Mouse (Mus musculus) heart, adult 2 months (tissue): ENCODE data around the gene Rapgef1. TPM values are rescaled to one million over a fixed set of nuclear protein-coding genes. Genes with fewer than 3 reads are reported as not detected.

Source experiments
- DNase-seq, 2 experiments: peaks; one replicate each; pipeline ENCODE4 v3.0.0; 2021
- H3K27ac ChIP-seq: fragments of 200-600 bp; 2 replicates; pipeline ENCODE4 v1.8.1; 2022
- H3K27me3 ChIP-seq: fragments of 200-500 bp; 2 replicates; pipeline ENCODE4 v1.6.1; 2012; ENCODE audit warnings: mild to moderate bottlenecking, low read length, inconsistent platforms, mixed read lengths; ENCODE audit not compliant: control insufficient read depth, insufficient read depth
- H3K36me3 ChIP-seq: fragments of 200-500 bp; 2 replicates; pipeline ENCODE4 v1.6.1; 2012; ENCODE audit warnings: low read length, inconsistent platforms; ENCODE audit not compliant: control insufficient read depth, insufficient read depth
- H3K4me1 ChIP-seq: fragments of 200-500 bp; 2 replicates; pipeline ENCODE4 v1.6.1; 2011; ENCODE audit warnings: low read length; ENCODE audit not compliant: control insufficient read depth, insufficient read depth
- H3K4me3 ChIP-seq: fragments of 200-600 bp; 2 replicates; pipeline ENCODE4 v1.8.1; 2022
- H3K79me2 ChIP-seq: fragments of 200-500 bp; replicated peaks from 2 replicates; pipeline ENCODE4 v1.6.1; 2012; ENCODE audit warnings: mild to moderate bottlenecking, inconsistent platforms, low read length, moderate library complexity, mixed read lengths; ENCODE audit not compliant: control insufficient read depth, insufficient read depth
- H3K9ac ChIP-seq: fragments of 200-500 bp; 2 replicates; pipeline ENCODE4 v1.6.1; 2012; ENCODE audit warnings: low read depth, mild to moderate bottlenecking, control low read depth, inconsistent platforms, low read length, mixed read lengths
- CTCF ChIP-seq: fragments of 200-600 bp; IDR thresholded peaks from 2 replicates; pipeline ENCODE4 v1.8.1; 2022; ENCODE audit warnings: antibody characterized with exemption, mild to moderate bottlenecking, moderate library complexity
- EP300 ChIP-seq: fragments of 200-500 bp; IDR thresholded peaks from 2 replicates; pipeline ENCODE4 v1.6.1; 2011; ENCODE audit warnings: low read depth, low read length, control low read depth; ENCODE audit not compliant: insufficient read depth
- POLR2A ChIP-seq: fragments of 200-500 bp; IDR thresholded peaks from 2 replicates; pipeline ENCODE4 v1.6.1; 2011; ENCODE audit warnings: mild to moderate bottlenecking, low read depth, low read length, control low read depth; ENCODE audit not compliant: insufficient read depth
- WGBS: fragments of 180-500 bp; shearing (Covaris S2); methylation state at CpG from one replicate; pipeline ENCODE4 v1.1.7; 2018; 5-methylcytosine and 5-hydroxymethylcytosine counted together
- intact Hi-C: fragments of 180-260 bp; cut with DNase I; formaldehyde crosslinking; loops from one replicate; pipeline ENCODE4 v1.15.1; 2025
- polyA plus RNA-seq: library from polyadenylated mRNA; depleted of rRNA; stranded (reverse); fragments of >200 nt; gene quantifications from 2 replicates; pipeline ENCODE4 v1.2.3, GENCODE M21; 2012
- total RNA-seq, 2 experiments: library from RNA; stranded (reverse); gene quantifications; 2 replicates each; pipeline ENCODE4 v1.2.3; 2021

Gene Rapgef1
- total and polyA plus RNA-seq, 3 experiments, result 65.0 to 116 (median 96.7) TPM

- no peak overlapping the region for H3K9ac ChIP-seq
- H3K79me2 ChIP-seq, result no peaks in the 10 kb centered on the region
- no peaks in the 10 kb centered on the region for H3K27me3 ChIP-seq
- H3K36me3 ChIP-seq, result no peaks in the 10 kb centered on the region
- TF ChIP-seq POLR2A (no peak), CTCF (peak; percentile 90), EP300 (peak; percentile 57; the same call in 1 of the 2 replicates)
- no peak overlapping the region for H3K27ac ChIP-seq
- no peaks in the 10 kb centered on the region for H3K4me1 ChIP-seq
- peak; percentile 76 to 85 for DNase-seq
- intact Hi-C loops, result loop anchor here (5.0 kb wide), 3 partner anchors 387 to 552 kb away; no protein-coding TSS in a partner anchor
- no peak overlapping the region for H3K4me3 ChIP-seq
- 2% methylated on average over 3 of the region's 3 CpGs for WGBS
Measured at GRCm38 (mm10) chr2:29603930-29604329, 15.6 kb upstream of the Rapgef1 start.

- no peaks in the 10 kb centered on the region for H3K79me2 ChIP-seq
- no peak for DNase-seq
- WGBS, result 90% methylated on average over 5 of the region's 5 CpGs
- H3K9ac ChIP-seq, result no peak overlapping the region
- no peak for TF ChIP-seq EP300
- no peak for TF ChIP-seq POLR2A
- no peak for TF ChIP-seq CTCF
- no peak overlapping the region for H3K4me3 ChIP-seq
- no peak overlapping the region for H3K27ac ChIP-seq
- H3K27me3 ChIP-seq, result no peaks in the 10 kb centered on the region
- intact Hi-C loops, result no loop called here
- no peaks in the 10 kb centered on the region for H3K36me3 ChIP-seq
- no peaks in the 10 kb centered on the region for H3K4me1 ChIP-seq
Measured at GRCm38 (mm10) chr2:29605591-29605990, 13.9 kb upstream of the Rapgef1 start.

GRCm38 (mm10) chr2:29606460-29606859, 13.1 kb upstream of the Rapgef1 start:
- TF ChIP-seq EP300 (no peak), CTCF (no peak), POLR2A (no peak)
- Histone ChIP-seq H3K27ac (no peak overlapping the region), H3K27me3 (no peaks in the 10 kb centered on the region), H3K36me3 (no peaks in the 10 kb centered on the region), H3K4me3 (no peak overlapping the region), H3K79me2 (no peaks in the 10 kb centered on the region), H3K9ac (no peak overlapping the region), H3K4me1 (no peaks in the 10 kb centered on the region)
- 23% methylated on average over 6 of the region's 6 CpGs for WGBS
- intact Hi-C loops, result no loop called here
- DNase-seq, result no peak

GRCm38 (mm10) chr2:29617341-29617740, 2.2 kb upstream of the Rapgef1 start:
- H3K4me1 ChIP-seq, result peaks cover 9% of the 10 kb centered on the region
- no peak for DNase-seq
- no peaks in the 10 kb centered on the region for H3K36me3 ChIP-seq
- H3K79me2 ChIP-seq, result peaks cover 2% of the 10 kb centered on the region; the same call in 1 of the 2 replicates
- no peaks in the 10 kb centered on the region for H3K27me3 ChIP-seq
- intact Hi-C loops, result loop anchor here (5.0 kb wide), 2 partner anchors 75 to 115 kb away; no protein-coding TSS in a partner anchor
- no peak for TF ChIP-seq EP300
- 94% methylated on average over 1 of the region's 1 CpGs for WGBS
- H3K4me3 ChIP-seq, result no peak overlapping the region
- no peak overlapping the region for H3K27ac ChIP-seq
- no peak overlapping the region for H3K9ac ChIP-seq

- DNase-seq, result no peak
Measured at GRCm38 (mm10) chr2:29618926-29619483, 515 bp upstream of the Rapgef1 start.

GRCm38 (mm10) chr2:29620301-29620827, 844 bp downstream of the Rapgef1 start:
- Histone ChIP-seq H3K9ac (peak overlapping the region; percentile 92), H3K27me3 (no peaks in the 10 kb centered on the region), H3K4me3 (peak overlapping the region; percentile 79), H3K36me3 (no peaks in the 10 kb centered on the region), H3K27ac (peak overlapping the region; percentile 93), H3K79me2 (peaks cover 3% of the 10 kb centered on the region), H3K4me1 (peaks cover 27% of the 10 kb centered on the region)
- DNase-seq, result peak in 1 of 2 experiments; percentile 33
- 4% methylated on average over 15 of the region's 15 CpGs for WGBS
- TF ChIP-seq POLR2A, result no peak
- no peak for TF ChIP-seq CTCF
- TF ChIP-seq EP300, result no peak
- intact Hi-C loops, result loop anchor here (1.0 kb wide), 1 partner anchor 13 kb away; no protein-coding TSS in a partner anchor

More at GRCm38 (mm10) chr2:29618926-29619483, 515 bp upstream of the Rapgef1 start:
- Histone ChIP-seq H3K36me3 (no peaks in the 10 kb centered on the region), H3K9ac (no peak overlapping the region), H3K27me3 (no peaks in the 10 kb centered on the region), H3K4me3 (no peak overlapping the region), H3K4me1 (peaks cover 20% of the 10 kb centered on the region), H3K79me2 (peaks cover 3% of the 10 kb centered on the region), H3K27ac (no peak overlapping the region)
- WGBS, result 58% methylated on average over 8 of the region's 8 CpGs
- intact Hi-C loops, result loop anchor here (1.0 to 5.0 kb wide), 4 partner anchors 31 to 113 kb away; no protein-coding TSS in a partner anchor
- TF ChIP-seq POLR2A, result no peak
- TF ChIP-seq EP300, result no peak
- no peak for TF ChIP-seq CTCF
